Mouse (Mus musculus): ENCODE results near the gene Vipr1.

The Vipr1 gene

GRCm38 (mm10) chr9:121635835-121636576 is 6.5 kb upstream of the Vipr1 start:
- DNase-seq (ENCODE audit: low spot score) = no peak

- no peak for DNase-seq (ENCODE audit: low spot score)
Measured at GRCm38 (mm10) chr9:121639790-121640189, 2.7 kb upstream of the Vipr1 start.

DNA sequence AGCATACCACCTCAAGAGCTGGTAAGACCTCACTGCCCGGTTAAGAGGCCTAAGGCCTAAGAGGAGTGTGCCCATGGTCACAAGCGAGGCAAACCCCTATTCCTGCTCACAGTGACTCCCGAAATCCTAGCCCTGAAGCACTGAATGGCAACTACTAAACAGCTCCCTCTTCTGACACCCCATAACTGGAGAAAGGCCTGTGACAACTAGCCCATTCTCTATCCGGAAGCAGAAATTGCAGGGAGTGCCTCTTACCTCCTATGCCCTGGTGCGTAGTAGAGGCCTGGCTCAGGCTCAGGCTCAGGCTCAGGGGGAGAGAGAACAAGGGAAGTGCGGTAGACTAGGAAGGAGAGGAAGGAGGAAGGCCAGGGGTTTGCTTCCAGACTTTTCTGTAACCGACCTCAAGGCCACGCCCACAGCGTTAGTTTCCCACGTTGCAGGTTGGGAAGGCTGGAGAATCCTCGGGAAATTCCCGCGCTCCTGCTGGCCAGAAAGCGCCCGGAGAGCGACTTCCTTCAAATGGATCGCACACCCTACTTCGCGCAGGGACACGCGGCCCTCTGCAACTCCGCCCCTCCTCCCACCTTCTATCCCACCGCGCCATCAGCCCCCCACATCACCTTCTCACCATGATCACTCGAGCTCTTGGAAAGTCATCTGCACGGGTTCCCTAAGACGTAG is 1.1 kb upstream of the Vipr1 start:
- DNase-seq (ENCODE audit: low spot score) = no peak

- DNase-seq (ENCODE audit: low spot score) = peak; percentile 76
Measured at GRCm38 (mm10) chr9:121642001-121642400, 515 bp upstream of the Vipr1 start, which contains the start of gene Lyzl4. Gene Lyzl4 (minus strand): TSS chr9:121642096.

GRCm38 (mm10) chr9:121644855-121645254 is 2.3 kb downstream of the Vipr1 start:
- no peak for DNase-seq (ENCODE audit: low spot score)

- peak; percentile 67 for DNase-seq (ENCODE audit: low spot score)
Measured at GRCm38 (mm10) chr9:121647026-121647425, 4.5 kb downstream of the Vipr1 start.

DNA sequence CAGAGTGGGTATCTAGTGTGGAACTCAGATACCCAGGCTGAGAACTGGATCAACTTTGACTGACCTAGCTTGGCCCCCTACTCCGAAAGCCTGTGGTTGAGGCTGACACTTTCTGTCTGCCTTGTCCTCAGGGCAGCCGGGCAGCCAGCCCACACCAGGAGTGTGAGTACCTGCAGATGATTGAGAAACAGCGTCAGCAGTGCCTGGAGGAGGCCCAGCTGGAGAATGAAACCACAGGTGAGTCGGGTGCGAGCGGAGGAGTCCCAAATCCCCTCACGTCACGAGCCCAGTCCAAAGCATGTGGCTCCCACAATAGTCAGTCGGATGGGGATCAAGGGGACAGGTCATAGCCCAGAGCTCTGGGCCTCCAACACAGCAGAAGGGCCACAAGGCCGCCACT is 11.2 kb downstream of the Vipr1 start:
- no peak for DNase-seq (ENCODE audit: low spot score)

- no peak for DNase-seq (ENCODE audit: low spot score)
Measured at GRCm38 (mm10) chr9:121656322-121656721, 13.8 kb downstream of the Vipr1 start.

DNA sequence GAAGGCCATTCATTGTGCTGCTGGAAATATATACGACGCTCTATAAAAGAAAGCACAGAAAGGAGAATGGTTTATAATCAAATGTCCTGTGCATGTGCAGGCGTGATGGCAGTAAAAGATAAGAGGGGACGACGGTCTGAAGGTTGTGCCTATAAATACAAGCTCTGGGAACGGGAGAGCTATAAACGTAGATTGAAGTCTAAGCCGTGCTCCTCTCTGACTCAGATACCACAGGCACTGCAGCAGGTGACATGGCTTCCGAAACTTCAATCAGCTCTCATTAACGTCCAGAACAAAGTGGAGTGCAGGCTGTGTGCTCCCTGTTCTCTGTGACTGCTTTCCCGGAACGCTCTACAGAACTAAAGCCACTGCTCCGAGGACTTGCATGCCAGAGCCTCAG is 14.6 kb downstream of the Vipr1 start:
- DNase-seq (ENCODE audit: low spot score) = no peak

DNA sequence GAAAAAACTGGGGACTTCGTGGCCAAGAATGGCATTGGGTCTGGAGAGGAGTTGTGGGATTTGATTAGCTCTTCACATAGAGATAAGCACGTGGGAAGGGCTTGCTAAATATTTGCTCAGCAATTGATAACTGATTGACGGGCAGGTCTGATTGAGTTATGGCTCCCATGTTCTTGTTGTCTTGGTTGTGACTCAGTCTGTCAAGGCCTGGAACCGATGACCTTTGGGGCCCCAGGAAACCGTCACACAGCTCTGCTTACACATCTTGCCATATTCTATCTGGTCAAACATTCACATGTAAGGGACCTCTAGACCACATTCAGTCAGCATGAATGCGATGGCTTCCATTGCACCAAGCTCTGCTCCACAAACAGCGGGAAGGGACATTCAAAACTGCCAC is 15.7 kb downstream of the Vipr1 start:
- no peak for DNase-seq (ENCODE audit: low spot score)

GRCm38 (mm10) chr9:121659791-121660190 is 17.3 kb downstream of the Vipr1 start:
- DNase-seq (ENCODE audit: low spot score) = no peak

- no peak for DNase-seq (ENCODE audit: low spot score)
Measured at GRCm38 (mm10) chr9:121663467-121663866, 21.0 kb downstream of the Vipr1 start.

- no peak for DNase-seq (ENCODE audit: low spot score)
Measured at GRCm38 (mm10) chr9:121664104-121664503, 21.6 kb downstream of the Vipr1 start.

GRCm38 (mm10) chr9:121666957-121667630 is 24.6 kb downstream of the Vipr1 start:
- DNase-seq (ENCODE audit: low spot score) = no peak

- no peak for DNase-seq (ENCODE audit: low spot score)
Measured at GRCm38 (mm10) chr9:121667822-121668221, 25.3 kb downstream of the Vipr1 start.

- peak; percentile 62 for DNase-seq (ENCODE audit: low spot score)
Measured at GRCm38 (mm10) chr9:121669348-121669791, 26.9 kb downstream of the Vipr1 start.

- DNase-seq (ENCODE audit: low spot score) = peak; percentile 47
Measured at GRCm38 (mm10) chr9:121671300-121671699, 28.8 kb downstream of the Vipr1 start.

- no peak for DNase-seq (ENCODE audit: low spot score)
Measured at GRCm38 (mm10) chr9:121672311-121672710, 29.8 kb downstream of the Vipr1 start.

DNA sequence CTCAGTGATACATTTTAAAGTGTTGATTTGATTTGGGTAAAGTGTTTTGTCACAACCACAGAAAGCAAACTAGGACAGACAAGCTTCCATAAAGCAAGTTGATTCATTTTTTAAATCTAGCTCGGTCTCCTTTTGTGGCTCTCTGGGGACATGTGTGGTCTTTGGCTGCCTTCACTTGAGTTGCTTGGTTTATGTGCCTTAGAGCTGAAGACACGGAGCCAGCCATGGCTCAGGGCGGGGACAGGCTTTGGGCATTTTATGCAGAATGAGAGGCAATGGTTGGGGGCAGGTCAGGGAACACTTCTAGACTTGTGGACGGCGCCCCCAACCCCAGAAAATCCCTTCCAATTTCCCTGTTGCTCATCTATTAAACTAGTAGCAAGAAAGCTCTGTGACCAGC is 31.2 kb downstream of the Vipr1 start:
- no peak for DNase-seq (ENCODE audit: low spot score)

DNA sequence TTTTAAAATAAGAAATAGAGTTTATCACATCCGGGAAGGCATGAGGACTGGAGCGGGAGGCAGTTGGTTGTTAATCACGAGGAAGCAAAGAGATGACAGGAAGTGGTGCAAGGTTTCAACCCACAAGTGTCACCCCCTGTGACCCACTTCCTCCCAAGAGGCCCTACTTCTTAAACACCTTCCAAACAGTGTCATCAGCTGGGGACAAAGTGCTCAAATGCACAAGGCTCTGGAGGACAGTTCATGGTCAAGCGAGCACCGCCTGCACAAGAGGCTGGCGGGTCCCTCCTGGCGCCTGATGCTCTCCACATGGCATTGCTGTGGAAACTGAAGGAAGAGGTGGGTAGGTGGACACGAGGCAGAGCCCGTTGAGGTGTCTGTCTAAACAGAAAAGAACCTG is 32.5 kb downstream of the Vipr1 start:
- DNase-seq (ENCODE audit: low spot score) = peak; percentile 90

GRCm38 (mm10) chr9:121675556-121675955 is 33.0 kb downstream of the Vipr1 start:
- DNase-seq (ENCODE audit: low spot score) = no peak

- no peak for DNase-seq (ENCODE audit: low spot score)
Measured at GRCm38 (mm10) chr9:121677069-121677468, 34.6 kb downstream of the Vipr1 start.

- DNase-seq (ENCODE audit: low spot score) = no peak
Measured at GRCm38 (mm10) chr9:121677476-121677875, 35.0 kb downstream of the Vipr1 start.
